Mouse (Mus musculus) cerebellum, adult 11 months (tissue): ENCODE results near the gene Ak4.

Experiments used
- DNase-seq: peaks from one replicate; pipeline ENCODE4 v3.0.0; 2022

The Ak4 gene

GRCm38 (mm10) chr4:101466264-101466663 is 47.2 kb downstream of the Ak4 start:
- no peak for DNase-seq

GRCm38 (mm10) chr4:101469242-101469641 is 50.2 kb downstream of the Ak4 start:
- DNase-seq: no peak

- no peak for DNase-seq
Observed at GRCm38 (mm10) chr4:101470543-101470942, 51.5 kb downstream of the Ak4 start.

DNA sequence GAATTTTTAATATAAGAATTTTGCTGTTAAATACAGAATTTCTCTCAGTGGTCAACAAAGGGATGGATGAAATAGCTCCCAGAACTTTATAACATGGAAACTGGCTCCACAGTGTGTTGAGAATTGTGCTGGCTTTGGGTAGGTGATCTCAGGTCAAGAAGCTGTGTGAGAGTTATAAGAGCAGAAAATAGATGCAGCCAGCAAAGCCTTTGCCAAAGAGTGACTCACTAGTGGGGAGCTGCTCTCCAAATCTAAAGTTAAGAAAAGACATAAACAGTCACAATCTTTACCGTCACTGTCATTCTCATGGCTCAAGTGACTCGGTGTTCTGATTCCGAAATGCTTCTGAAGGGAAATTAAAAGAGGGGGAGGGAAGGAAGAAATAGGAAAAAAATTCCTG is 53.7 kb downstream of the Ak4 start:
- DNase-seq: no peak

DNA sequence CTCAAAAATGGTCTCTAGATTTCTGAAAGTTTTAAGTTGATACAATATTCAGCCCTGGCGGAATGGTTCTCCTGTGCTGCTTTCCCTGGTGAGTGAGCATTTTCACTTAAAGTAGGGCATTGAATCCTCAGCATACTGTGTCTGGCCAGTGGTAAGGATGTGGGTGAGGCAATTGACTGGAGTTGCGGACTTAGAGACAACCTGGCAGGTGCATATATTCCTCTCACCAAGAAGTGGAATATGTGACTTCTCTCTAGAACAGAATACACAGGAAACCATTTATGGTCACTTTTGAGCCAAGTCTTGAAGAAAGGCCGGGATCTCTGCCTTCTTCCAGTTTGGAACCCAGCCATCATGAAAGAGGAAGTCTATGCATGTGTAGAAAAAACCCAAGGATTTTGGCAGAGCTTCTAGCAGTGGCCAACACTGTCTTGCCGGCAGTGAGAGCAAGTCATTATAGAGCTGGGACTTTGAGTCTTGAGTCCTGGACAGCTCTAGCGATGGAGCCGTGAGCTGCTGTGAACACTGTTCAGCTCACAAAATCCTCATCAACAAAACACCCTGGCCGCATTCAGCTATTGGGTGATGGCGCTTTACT is 71.3 kb downstream of the Ak4 start:
- DNase-seq: no peak

- no peak for DNase-seq
Observed at GRCm38 (mm10) chr4:101491704-101492103, 72.6 kb downstream of the Ak4 start.

DNA sequence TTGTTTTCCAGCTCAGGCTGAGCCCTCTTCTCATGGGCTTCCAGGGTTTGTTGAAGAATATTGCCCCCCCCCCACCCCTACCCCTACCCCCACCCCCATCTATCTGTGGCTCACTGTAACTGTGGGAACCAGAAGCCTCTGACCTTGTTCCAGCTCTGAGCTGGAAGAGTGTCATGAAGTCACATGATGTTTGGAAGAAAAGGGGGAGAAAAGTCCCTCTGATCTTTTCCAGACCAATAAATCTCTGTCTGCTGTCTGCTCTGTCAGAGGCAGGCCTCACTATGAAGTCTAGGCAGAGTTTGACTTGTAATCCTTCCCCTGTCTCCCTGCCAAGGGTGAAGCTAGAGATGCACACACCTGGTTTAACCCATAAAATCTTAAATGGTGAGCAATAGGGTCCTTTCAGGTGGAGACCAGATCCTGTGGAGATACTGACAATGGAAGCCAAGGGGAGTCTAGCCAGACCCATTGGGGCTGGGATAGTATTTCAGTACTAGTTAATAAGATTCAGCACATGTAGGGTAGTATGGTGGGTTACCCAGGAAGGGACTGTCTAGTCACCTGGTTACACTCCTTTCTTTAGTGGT is 74.6 kb downstream of the Ak4 start:
- DNase-seq: no peak

GRCm38 (mm10) chr4:101496188-101496533 is 77.1 kb downstream of the Ak4 start:
- peak; percentile 42 for DNase-seq

DNA sequence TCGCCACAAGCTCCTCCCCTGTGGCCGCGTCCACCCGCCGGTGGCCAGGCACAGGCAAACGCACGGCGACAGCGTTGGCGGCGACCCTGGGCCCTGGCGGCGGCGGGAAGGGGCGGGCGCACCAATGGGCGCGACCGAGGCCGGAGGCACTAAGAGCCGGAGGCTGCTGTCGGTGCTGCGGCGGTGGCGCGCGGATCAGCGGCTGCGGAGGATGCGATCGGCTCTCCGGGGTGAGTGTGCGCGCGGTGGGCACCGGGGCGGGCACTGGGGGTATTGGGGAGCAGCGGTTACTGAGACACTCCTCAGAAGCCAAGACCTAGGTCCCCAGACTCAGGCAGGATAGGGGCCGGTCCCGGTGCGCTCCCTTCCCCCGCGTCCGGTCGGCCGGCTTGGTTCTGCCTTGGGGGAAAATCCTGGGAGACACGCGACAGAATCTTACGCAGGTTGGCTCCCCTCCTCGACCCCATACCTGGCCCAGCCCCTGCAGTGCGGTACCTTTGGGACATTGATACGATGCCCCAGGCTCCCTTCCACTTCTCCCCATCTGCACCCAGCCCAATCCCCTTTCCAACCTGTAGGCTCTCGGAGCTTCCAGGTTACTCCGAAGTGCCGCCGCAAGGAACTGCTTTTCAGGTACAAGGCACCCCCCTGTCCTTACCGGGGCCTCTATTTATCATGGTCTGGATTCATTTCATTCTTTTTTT is 77.6 kb downstream of the Ak4 start, which contains the start of gene Dnajc6:
TSS of gene Dnajc6 (plus strand) at position 115 of the 704 bp plus-strand sequence.
- DNase-seq: no peak

- peak; percentile 27 for DNase-seq
Observed at GRCm38 (mm10) chr4:101497336-101497735, 78.3 kb downstream of the Ak4 start.

DNA sequence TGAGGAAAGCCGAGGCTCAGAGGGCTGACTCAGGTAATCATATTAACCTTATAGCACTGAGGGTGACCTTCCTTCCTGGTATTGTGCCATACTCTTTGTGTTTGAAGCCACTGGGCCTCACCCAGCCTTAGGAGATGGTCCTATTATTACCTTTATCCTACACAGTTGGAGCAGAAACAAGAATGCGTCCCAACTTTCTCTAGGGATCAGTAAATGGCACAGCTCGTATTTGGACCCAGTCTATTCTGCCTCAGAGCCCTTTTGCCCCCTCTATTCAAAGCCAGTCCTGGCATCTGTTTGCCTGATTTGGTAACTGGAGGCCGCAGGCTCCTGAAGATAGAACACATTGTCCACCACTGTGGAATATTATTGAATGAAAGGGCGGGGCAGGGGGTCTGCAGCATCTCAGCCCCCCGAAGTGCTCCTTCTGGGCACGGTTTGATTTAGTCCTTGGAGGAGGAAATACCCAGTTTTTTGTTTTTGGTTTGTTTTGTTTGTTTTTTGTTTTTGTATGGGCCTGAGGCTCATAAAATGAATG is 85.5 kb downstream of the Ak4 start:
- DNase-seq: no peak

DNA sequence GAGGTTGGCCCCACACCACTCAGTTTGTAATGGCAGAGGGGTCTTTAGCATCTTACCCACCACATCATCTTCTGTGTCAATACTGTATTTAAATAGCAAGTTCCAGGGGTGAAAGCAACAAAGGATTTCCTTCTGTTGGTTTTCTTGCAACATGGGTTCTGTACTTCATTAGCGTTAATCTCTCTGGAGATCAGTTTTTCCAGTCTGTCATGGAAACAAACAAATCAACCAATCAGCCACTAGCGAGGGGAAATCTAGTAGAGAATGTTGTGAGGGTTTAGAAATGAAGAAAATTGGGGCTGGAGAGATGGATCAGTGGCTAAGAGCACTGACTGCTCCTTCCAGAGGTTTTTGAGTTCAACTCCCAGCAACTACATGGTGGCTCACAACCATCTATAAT is 86.9 kb downstream of the Ak4 start:
- DNase-seq: no peak

- DNase-seq: no peak
Observed at GRCm38 (mm10) chr4:101506372-101506771, 87.3 kb downstream of the Ak4 start.

- DNase-seq: peak; percentile 63
Observed at GRCm38 (mm10) chr4:101507571-101508422, 88.7 kb downstream of the Ak4 start.

DNA sequence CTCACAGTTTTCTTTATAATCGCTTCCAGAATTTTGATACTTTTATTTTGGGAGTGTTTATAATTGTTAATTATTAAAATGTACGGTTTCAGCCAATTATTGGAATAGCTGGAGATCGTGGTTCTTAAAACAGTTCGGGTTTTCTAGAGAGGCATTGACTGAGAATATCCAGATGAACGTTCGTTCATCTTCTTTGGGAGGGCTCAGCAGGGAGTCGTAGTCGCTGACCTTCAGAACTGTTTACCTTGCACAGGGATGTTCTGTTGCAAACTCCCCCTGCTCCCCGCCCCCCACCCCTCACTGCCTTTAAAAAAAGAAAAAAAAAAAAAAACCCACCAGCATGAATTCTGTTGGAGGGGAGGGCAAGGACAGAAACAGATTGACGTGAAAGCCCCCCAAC is 89.4 kb downstream of the Ak4 start:
- no peak for DNase-seq

GRCm38 (mm10) chr4:101508851-101509577 is 89.9 kb downstream of the Ak4 start:
- peak; percentile 68 for DNase-seq

- DNase-seq: no peak
Observed at GRCm38 (mm10) chr4:101510111-101510903, 91.2 kb downstream of the Ak4 start.

DNA sequence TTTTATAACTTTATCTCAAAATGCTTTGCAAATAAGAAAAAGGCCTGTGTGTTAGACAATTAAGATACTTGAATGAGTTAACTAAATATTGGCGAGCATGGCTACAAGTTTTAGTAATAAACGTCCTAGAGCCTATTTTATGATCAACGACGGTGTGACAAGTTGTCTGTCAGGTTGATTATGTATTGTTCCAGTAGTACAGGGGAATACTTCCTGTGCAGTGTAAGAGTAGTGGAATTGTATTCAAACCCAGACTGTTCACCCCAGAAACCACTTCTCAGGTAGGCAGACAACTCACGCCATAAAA is 91.8 kb downstream of the Ak4 start:
- DNase-seq: no peak

DNA sequence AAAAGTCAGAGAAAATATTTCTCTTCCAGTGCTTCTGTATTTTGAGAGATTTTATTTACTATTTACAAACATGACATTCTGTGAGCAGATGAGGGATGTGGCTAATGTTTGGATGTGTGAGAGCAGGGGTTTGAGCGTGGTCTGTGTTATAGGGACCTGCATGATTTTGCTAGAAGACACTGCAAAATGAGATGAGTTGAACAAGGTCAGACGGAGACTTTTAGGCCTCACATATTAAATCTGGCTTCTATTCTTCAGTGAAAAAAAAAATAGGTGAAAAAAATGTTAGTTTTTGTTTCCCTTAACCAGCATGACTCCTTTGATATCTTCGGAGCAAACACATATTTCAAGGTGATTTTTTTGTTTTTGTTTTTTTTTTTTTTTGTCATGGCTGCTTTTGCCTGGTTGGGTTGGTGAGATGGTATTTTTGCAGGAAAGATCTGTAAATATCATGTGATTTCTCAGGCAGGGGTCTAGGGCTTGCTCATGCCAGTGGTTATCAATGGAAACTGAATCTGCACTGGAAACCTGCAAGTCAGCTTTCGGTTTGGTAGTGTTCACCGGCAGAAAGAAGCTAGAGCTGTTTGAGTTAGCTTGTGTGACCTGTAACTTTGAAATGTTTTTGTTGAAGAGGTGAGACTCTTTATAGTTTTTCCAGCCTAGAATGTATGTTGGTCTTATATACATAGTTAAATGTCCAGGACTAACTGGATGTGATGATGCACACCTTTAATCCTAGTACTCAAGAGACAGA is 92.9 kb downstream of the Ak4 start:
- no peak for DNase-seq

DNA sequence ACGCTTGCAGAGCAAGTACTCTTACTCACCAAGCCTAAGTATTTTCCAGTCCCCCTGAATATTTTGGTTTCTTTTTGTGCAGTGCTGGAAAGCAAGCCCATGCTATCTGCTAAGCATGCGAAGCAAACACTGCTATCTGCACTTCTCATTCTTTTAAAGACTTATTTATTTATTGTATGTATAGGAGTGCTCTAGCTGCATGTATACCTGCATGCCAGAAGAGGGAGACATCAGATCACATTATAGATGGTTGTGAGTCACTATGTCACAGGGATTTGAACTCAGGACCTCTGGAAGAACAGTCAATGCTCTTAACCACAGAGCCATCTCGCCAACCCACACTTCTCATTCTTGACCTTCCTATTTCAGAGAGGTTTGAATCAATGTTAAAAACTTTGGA is 94.2 kb downstream of the Ak4 start:
- DNase-seq: no peak

DNA sequence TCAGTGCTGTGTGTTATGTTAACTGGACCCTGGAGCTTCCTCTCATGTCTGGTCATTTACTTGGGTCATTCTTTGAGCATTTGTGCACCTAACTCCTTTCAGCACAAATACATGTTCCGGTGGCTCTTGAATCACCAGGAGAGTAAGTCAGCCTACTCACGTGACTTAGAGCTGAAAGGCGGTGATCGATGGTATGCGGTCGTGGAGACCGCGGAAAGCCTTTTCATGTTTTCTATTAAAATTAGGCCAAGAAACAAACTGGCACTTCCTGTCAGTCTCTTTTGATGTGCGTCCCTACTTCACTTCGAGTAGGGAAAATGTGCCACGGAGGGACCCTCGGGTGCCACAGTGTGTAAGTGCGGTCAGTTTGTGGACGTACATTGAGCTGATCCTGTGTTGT is 96.8 kb downstream of the Ak4 start:
- DNase-seq: no peak
